Mouse (Mus musculus): ENCODE data around the gene Ppp1r8.

- TF ChIP-seq CTCF (IDR thresholded peaks at IDR 0.05; ENCODE audit: low read depth) (no peak), EP300 (IDR thresholded peaks at IDR 0.05; ENCODE audit: low read depth) (no peak)
These were observed 38.6 kb downstream of the Ppp1r8 start for GRCm38 (mm10) chr4:132804331-132804730.
